Mouse (Mus musculus): ENCODE data around the gene Fam25c. TPM values are rescaled to one million over a fixed set of nuclear protein-coding genes. Genes with fewer than 3 reads are reported as not detected.

Gene Fam25c
- polyA plus RNA-seq, 1 experiment = not detected

- 93% methylated on average over 5 of the region's 5 CpGs for WGBS
- Histone ChIP-seq H3K4me3 (ENCODE audit: low read depth, low read length) (no peak overlapping the region), H3K4me1 (ENCODE audit: control insufficient read depth, insufficient read depth, insufficient read length, low read length) (no peaks in the 10 kb centered on the region), H3K36me3 (ENCODE audit: control insufficient read depth, insufficient read depth, low read length) (peaks cover 71% of the 10 kb centered on the region), H3K27ac (ENCODE audit: insufficient read depth, low read depth, low read length) (no peak overlapping the region), H3K27me3 (ENCODE audit: control insufficient read depth, insufficient read depth, low read length) (no peaks in the 10 kb centered on the region)
- TF ChIP-seq CTCF (IDR thresholded peaks at IDR 0.05; ENCODE audit: extremely low read depth, insufficient read length, insufficient replicate concordance, low read depth, low read length) (no peak), POLR2A (IDR thresholded peaks at IDR 0.05; ENCODE audit: low read depth, low read length) (no peak)
Observed at GRCm38 (mm10) chr14:34332476-34332875, 22.8 kb downstream of the Fam25c start.

GRCm38 (mm10) chr14:34331886-34332285 is 23.3 kb downstream of the Fam25c start:
- Histone ChIP-seq H3K27me3 (ENCODE audit: control insufficient read depth, insufficient read depth, low read length) (no peaks in the 10 kb centered on the region), H3K4me1 (ENCODE audit: control insufficient read depth, insufficient read depth, insufficient read length, low read length) (no peaks in the 10 kb centered on the region), H3K36me3 (ENCODE audit: control insufficient read depth, insufficient read depth, low read length) (peaks cover 70% of the 10 kb centered on the region), H3K27ac (ENCODE audit: insufficient read depth, low read depth, low read length) (no peak overlapping the region), H3K4me3 (ENCODE audit: low read depth, low read length) (no peak overlapping the region)
- no peak for TF ChIP-seq POLR2A (IDR thresholded peaks at IDR 0.05; ENCODE audit: low read depth, low read length)
- TF ChIP-seq CTCF (IDR thresholded peaks at IDR 0.05; ENCODE audit: extremely low read depth, insufficient read length, insufficient replicate concordance, low read depth, low read length) = no peak
- 79% methylated on average over 3 of the region's 3 CpGs for WGBS

- TF ChIP-seq POLR2A (IDR thresholded peaks at IDR 0.05; ENCODE audit: low read depth, low read length) = no peak
- no peak for TF ChIP-seq CTCF (IDR thresholded peaks at IDR 0.05; ENCODE audit: extremely low read depth, insufficient read length, insufficient replicate concordance, low read depth, low read length)
- H3K4me1 ChIP-seq (ENCODE audit: control insufficient read depth, insufficient read depth, insufficient read length, low read length) = no peaks in the 10 kb centered on the region
- 93% methylated on average over 9 of the region's 9 CpGs for WGBS
- H3K36me3 ChIP-seq (ENCODE audit: control insufficient read depth, insufficient read depth, low read length) = peaks cover 69% of the 10 kb centered on the region
- H3K27ac ChIP-seq (ENCODE audit: insufficient read depth, low read depth, low read length) = no peak overlapping the region
- H3K27me3 ChIP-seq (ENCODE audit: control insufficient read depth, insufficient read depth, low read length) = no peaks in the 10 kb centered on the region
- H3K4me3 ChIP-seq (ENCODE audit: low read depth, low read length) = no peak overlapping the region
Observed at GRCm38 (mm10) chr14:34330657-34331158, 24.5 kb downstream of the Fam25c start.

- H3K36me3 ChIP-seq (ENCODE audit: control insufficient read depth, insufficient read depth, low read length) = peaks cover 73% of the 10 kb centered on the region
- 50% methylated on average over 1 of the region's 1 CpGs for WGBS
Observed at GRCm38 (mm10) chr14:34327618-34328017, 27.6 kb downstream of the Fam25c start.

GRCm38 (mm10) chr14:34326606-34327005 is 28.6 kb downstream of the Fam25c start:
- Histone ChIP-seq H3K4me1 (ENCODE audit: control insufficient read depth, insufficient read depth, insufficient read length, low read length) (no peaks in the 10 kb centered on the region), H3K36me3 (ENCODE audit: control insufficient read depth, insufficient read depth, low read length) (peaks cover 69% of the 10 kb centered on the region), H3K4me3 (ENCODE audit: low read depth, low read length) (no peak overlapping the region), H3K27me3 (ENCODE audit: control insufficient read depth, insufficient read depth, low read length) (no peaks in the 10 kb centered on the region), H3K27ac (ENCODE audit: insufficient read depth, low read depth, low read length) (no peak overlapping the region)
- TF ChIP-seq CTCF (IDR thresholded peaks at IDR 0.05; ENCODE audit: extremely low read depth, insufficient read length, insufficient replicate concordance, low read depth, low read length) (no peak), POLR2A (IDR thresholded peaks at IDR 0.05; ENCODE audit: low read depth, low read length) (no peak)
- 88% methylated on average over 3 of the region's 3 CpGs for WGBS

More at GRCm38 (mm10) chr14:34327618-34328017, 27.6 kb downstream of the Fam25c start:
- Histone ChIP-seq H3K4me3 (ENCODE audit: low read depth, low read length) (no peak overlapping the region), H3K27me3 (ENCODE audit: control insufficient read depth, insufficient read depth, low read length) (no peaks in the 10 kb centered on the region), H3K4me1 (ENCODE audit: control insufficient read depth, insufficient read depth, insufficient read length, low read length) (no peaks in the 10 kb centered on the region), H3K27ac (ENCODE audit: insufficient read depth, low read depth, low read length) (no peak overlapping the region)
- TF ChIP-seq POLR2A (IDR thresholded peaks at IDR 0.05; ENCODE audit: low read depth, low read length) (no peak), CTCF (IDR thresholded peaks at IDR 0.05; ENCODE audit: extremely low read depth, insufficient read length, insufficient replicate concordance, low read depth, low read length) (no peak)

GRCm38 (mm10) chr14:34323576-34324085 is 31.6 kb downstream of the Fam25c start:
- H3K27ac ChIP-seq (ENCODE audit: insufficient read depth, low read depth, low read length) = no peak overlapping the region
- peaks cover 64% of the 10 kb centered on the region for H3K36me3 ChIP-seq (ENCODE audit: control insufficient read depth, insufficient read depth, low read length)
- WGBS = 95% methylated on average over 5 of the region's 5 CpGs
- no peak overlapping the region for H3K4me3 ChIP-seq (ENCODE audit: low read depth, low read length)
- no peaks in the 10 kb centered on the region for H3K4me1 ChIP-seq (ENCODE audit: control insufficient read depth, insufficient read depth, insufficient read length, low read length)
- no peaks in the 10 kb centered on the region for H3K27me3 ChIP-seq (ENCODE audit: control insufficient read depth, insufficient read depth, low read length)
- TF ChIP-seq POLR2A (IDR thresholded peaks at IDR 0.05; ENCODE audit: low read depth, low read length) (no peak), CTCF (IDR thresholded peaks at IDR 0.05; ENCODE audit: extremely low read depth, insufficient read length, insufficient replicate concordance, low read depth, low read length) (no peak)

GRCm38 (mm10) chr14:34318113-34318512 is 37.1 kb downstream of the Fam25c start:
- no peak for TF ChIP-seq CTCF (IDR thresholded peaks at IDR 0.05; ENCODE audit: extremely low read depth, insufficient read length, insufficient replicate concordance, low read depth, low read length)
- no peak for TF ChIP-seq POLR2A (IDR thresholded peaks at IDR 0.05; ENCODE audit: low read depth, low read length)
- peaks cover 43% of the 10 kb centered on the region for H3K36me3 ChIP-seq (ENCODE audit: control insufficient read depth, insufficient read depth, low read length)
- H3K27me3 ChIP-seq (ENCODE audit: control insufficient read depth, insufficient read depth, low read length) = no peaks in the 10 kb centered on the region
- H3K4me1 ChIP-seq (ENCODE audit: control insufficient read depth, insufficient read depth, insufficient read length, low read length) = peaks cover 3% of the 10 kb centered on the region; the same call in 1 of the 2 replicates
- H3K4me3 ChIP-seq (ENCODE audit: low read depth, low read length) = no peak overlapping the region
- no peak overlapping the region for H3K27ac ChIP-seq (ENCODE audit: insufficient read depth, low read depth, low read length)

Data from small intestine, adult 2 months (tissue).